Mouse (Mus musculus): ENCODE measurements around the gene Plet1.

DNA sequence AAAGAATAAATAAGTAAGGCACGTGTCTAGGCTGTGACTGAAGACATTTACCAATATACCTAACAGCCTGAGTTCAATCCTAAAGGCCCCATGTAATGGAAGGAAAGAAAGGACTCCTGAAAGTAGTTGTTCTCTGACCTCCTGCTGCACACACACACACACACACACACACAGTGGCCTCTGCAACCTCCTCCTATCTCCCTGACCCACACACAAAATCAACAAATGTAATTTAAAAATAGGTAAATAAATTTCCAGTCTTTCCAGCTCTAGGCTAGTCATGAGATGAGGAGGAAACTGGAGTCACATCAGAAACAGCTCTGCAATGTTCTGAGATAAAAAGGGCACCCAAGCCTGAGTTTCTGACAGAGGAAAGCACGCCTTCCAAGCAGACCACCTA, 548 bp upstream of the Plet1 start:
- no peak for TF ChIP-seq POLR2A (IDR thresholded peaks at IDR 0.05; ENCODE audit: low read depth, low read length)
- TF ChIP-seq CTCF (IDR thresholded peaks at IDR 0.05; ENCODE audit: borderline replicate concordance, insufficient read depth, low read length) = no peak

Data from embryonic fibroblast, embryonic 13.5 days (primary cell).